Mouse (Mus musculus): ENCODE data around the gene Rab34.

- TF ChIP-seq CTCF (IDR thresholded peaks at IDR 0.05; ENCODE audit: low read depth) = peak; percentile 99
- no peak for TF ChIP-seq EP300 (optimal IDR thresholded peaks at IDR 0.05)
These were observed 10.0 kb upstream of the Rab34 start for GRCm38 (mm10) chr11:78177903-78178858.
